In genomic region chr7:101367901-101368852, GRCm38 (mm10) we compare ENCODE assay signal across 14 mouse cellular contexts. TPM values are rescaled to one million over a fixed set of nuclear protein-coding genes. Genes with fewer than 3 reads are reported as not detected.
DNase-seq lines count a peak whose midpoint lies in the region; ATAC-seq and TF ChIP-seq lines count a peak whose summit lies in the region.
"Had no signal": no experiment of that assay in that cellular context is flagged by ENCODE, and none has a peak within 500 bp of the region (broad histone marks: within the 10 kb centered on the region; RNA-seq: fewer than 3 reads in every experiment).

No protein-coding gene starts in this region.

- H3K36me3 ChIP-seq in liver, adult 2 months (ENCODE audit: control insufficient read depth, insufficient read depth, low read length) = no peaks in the 10 kb centered on the region
- H3K36me3 ChIP-seq: hindbrain, embryonic 10.5 days; neural tube, embryonic 13.5 days had no signal

- peak; percentile 34 for DNase-seq in embryo, embryonic 10.5 days (ENCODE audit: low spot score)
- no peak for DNase-seq in embryo, embryonic 10 days (ENCODE audit: low spot score)
- peak; percentile 37 for DNase-seq in liver, adult 2 months (ENCODE audit: extremely low read depth, low read depth, low spot score)
- DNase-seq in liver (no peak), ES-CJ7 (ENCODE audit: low read depth, low spot score) (peak; percentile 45)
- no peak for DNase-seq in adrenal gland, postnatal 14 days
- no peak for DNase-seq in cerebellum, adult 11 months
- DNase-seq: thymus, postnatal 25 days had no signal

- TF ChIP-seq POLR2A in liver, adult 2 months (IDR thresholded peaks at IDR 0.05; ENCODE audit: extremely low read depth, insufficient read depth, low read length) = no peak

- H3K4me1 ChIP-seq in liver, adult 2 months (ENCODE audit: control insufficient read depth, insufficient read depth, low read length) = no peaks in the 10 kb centered on the region
- H3K4me1 ChIP-seq: forebrain, embryonic 13.5 days; neural tube, embryonic 13.5 days had no signal

- peaks cover 5% of the 10 kb centered on the region; the same call in 1 of the 2 replicates for H3K79me2 ChIP-seq in liver, adult 2 months (ENCODE audit: control insufficient read depth, insufficient read depth, low read length)

- TF ChIP-seq CTCF in liver, adult 2 months (IDR thresholded peaks at IDR 0.05; ENCODE audit: low read depth, low read length) = peak; percentile 13; the same call in 1 of the 2 replicates

- no peaks in the 10 kb centered on the region for H3K27me3 ChIP-seq in liver, adult 2 months (ENCODE audit: control insufficient read depth, insufficient read depth, low read length)
- H3K27me3 ChIP-seq: forebrain, embryonic 13.5 days; neural tube, embryonic 13.5 days had no signal

- H3K9ac ChIP-seq in liver, adult 2 months (ENCODE audit: low read depth, low read length) = no peak overlapping the region
- H3K9ac ChIP-seq: forebrain, embryonic 13.5 days; neural tube, embryonic 13.5 days had no signal

- H3K4me3 ChIP-seq in liver, adult 2 months (ENCODE audit: insufficient read depth, low read depth, low read length) = no peak overlapping the region
- H3K4me3 ChIP-seq: forebrain, embryonic 13.5 days; hindbrain, embryonic 10.5 days; neural tube, embryonic 13.5 days had no signal

- 0 out of 2 replicates have a peak, but pooled peaks have one; percentile 29 for ATAC-seq in megakaryocyte, adult 5-6 weeks (ENCODE audit: poor library complexity, severe bottlenecking)
- ATAC-seq: forebrain, embryonic 13.5 days had no signal

- no peak overlapping the region for H3K27ac ChIP-seq in liver, adult 2 months (replicated peaks; ENCODE audit: insufficient read depth, low read depth, low read length)
- H3K27ac ChIP-seq: forebrain, embryonic 13.5 days; hindbrain, embryonic 10.5 days; neural tube, embryonic 13.5 days had no signal

- 53% methylated on average over 11 of the region's 11 CpGs for WGBS in liver, adult 2 months

RNA-seq across cellular contexts. Expression of gene Arap1, which starts 20.3 kb away (rescaled TPM):
- total RNA-seq in liver, adult 2 months (2014; rRNA removed) = 43.8 and 51.0 TPM in 2 replicates
- 88.2 and 89.2 TPM in 2 replicates for polyA plus RNA-seq in liver, adult 2 months (2012; rRNA removed)
- total RNA-seq in megakaryocyte, adult 5-6 weeks (2015) = 141 and 152 TPM in 2 replicates
- total RNA-seq in megakaryocyte, adult 5-6 weeks (2017) = 211 and 245 TPM in 2 replicates
- total RNA-seq in adrenal gland, postnatal 14 days (2021) = 39.7 and 55.7 TPM in 2 replicates

RNA-seq across cellular contexts. Expression of gene Gm45837, which starts 42.5 kb away (rescaled TPM):
- total RNA-seq in liver, adult 2 months (2014; rRNA removed) = not detected in 2 replicates
- polyA plus RNA-seq in liver, adult 2 months (2012; rRNA removed) = not detected in 2 replicates
- 10.2 TPM in 1 of 2 replicates, not detected in the other for total RNA-seq in megakaryocyte, adult 5-6 weeks (2015)
- total RNA-seq in megakaryocyte, adult 5-6 weeks (2017) = 35.6 TPM in 1 of 2 replicates, not detected in the other
- not detected in 2 replicates for total RNA-seq in adrenal gland, postnatal 14 days (2021)
- polyA plus RNA-seq: forebrain, embryonic 13.5 days; gonadal fat pad, adult 2 months; large intestine, adult 2 months; neural tube, embryonic 13.5 days had no signal

RNA-seq across cellular contexts. Expression of gene Stard10, which starts 51.3 kb away (rescaled TPM):
- 779 and 846 TPM in 2 replicates for total RNA-seq in liver, adult 2 months (2014; rRNA removed)
- 1,131 and 1,407 TPM in 2 replicates for polyA plus RNA-seq in liver, adult 2 months (2012; rRNA removed)
- total RNA-seq in megakaryocyte, adult 5-6 weeks (2015) = 22.3 and 23.9 TPM in 2 replicates
- total RNA-seq in megakaryocyte, adult 5-6 weeks (2017) = 8.2 and 8.4 TPM in 2 replicates
- total RNA-seq in adrenal gland, postnatal 14 days (2021) = 20.2 and 77.9 TPM in 2 replicates

RNA-seq across cellular contexts. Expression of gene Pde2a, which starts 53.3 kb away (rescaled TPM):
- total RNA-seq in liver, adult 2 months (2014; rRNA removed) = 11.4 and 13.2 TPM in 2 replicates
- 7.7 and 7.9 TPM in 2 replicates for polyA plus RNA-seq in liver, adult 2 months (2012; rRNA removed)
- 35.4 and 37.5 TPM in 2 replicates for total RNA-seq in megakaryocyte, adult 5-6 weeks (2015)
- total RNA-seq in megakaryocyte, adult 5-6 weeks (2017) = 25.7 and 65.8 TPM in 2 replicates
- total RNA-seq in adrenal gland, postnatal 14 days (2021) = 132 and 141 TPM in 2 replicates

Comparison
In these comparisons a context has a peak if more than half of its experiments do, and no peak if none do; other contexts are left out.
1. DNase-seq: peak in embryo, embryonic 10.5 days (single experiment), liver, adult 2 months (single experiment) and ES-CJ7 (single experiment); none in embryo, embryonic 10 days (single experiment), liver (single experiment), adrenal gland, postnatal 14 days (single experiment) and cerebellum, adult 11 months (single experiment).